Mouse (Mus musculus) c-Kit-positive CD71-negative TER-119-negative erythroid progenitor cells, embryonic 14.5 days (primary cell): ENCODE measurements around the gene Gm10722.
"Not testable (repeated sequence)": the region's sequence is repeated elsewhere in the genome, so short reads cannot be mapped to it uniquely, and the experiment has no call there.

ENCODE experiments used
- DNase-seq: peaks from one replicate; pipeline ENCODE4 v3.0.0-alpha.2; 2013; ENCODE audit warnings: low read depth

The Gm10722 gene

GRCm38 (mm10) chr9:3000445-3000972 is at the start of gene Gm10722:
Gm10722 (plus strand) TSS chr9:3000922.
- peak; percentile 20 for DNase-seq

GRCm38 (mm10) chr9:3001006-3001405 is 284 bp downstream of the Gm10722 start:
- DNase-seq = not testable (repeated sequence)

GRCm38 (mm10) chr9:3001948-3002659 is 1.4 kb downstream of the Gm10722 start:
- DNase-seq = not testable (repeated sequence)

GRCm38 (mm10) chr9:3002794-3003396 is 2.2 kb downstream of the Gm10722 start, which contains the start of gene Gm11168:
Gm11168 (plus strand) TSS chr9:3003346.
- DNase-seq = not testable (repeated sequence)

- not testable (repeated sequence) for DNase-seq
Observed at GRCm38 (mm10) chr9:3006179-3006578, 5.5 kb downstream of the Gm10722 start.

GRCm38 (mm10) chr9:3006636-3007035 is 5.9 kb downstream of the Gm10722 start:
- DNase-seq = not testable (repeated sequence)

- peak; percentile 7 for DNase-seq
Observed at GRCm38 (mm10) chr9:3007272-3007671, 6.5 kb downstream of the Gm10722 start.

- not testable (repeated sequence) for DNase-seq
Observed at GRCm38 (mm10) chr9:3009331-3009730, 8.6 kb downstream of the Gm10722 start.

- DNase-seq = not testable (repeated sequence)
Observed at GRCm38 (mm10) chr9:3012054-3012621, 11.4 kb downstream of the Gm10722 start.

- not testable (repeated sequence) for DNase-seq
Observed at GRCm38 (mm10) chr9:3012733-3013279, 12.1 kb downstream of the Gm10722 start, which contains the start of gene Gm10721. Gm10721 (plus strand) TSS chr9:3013140.

GRCm38 (mm10) chr9:3015354-3015753 is 14.6 kb downstream of the Gm10722 start, which contains the start of gene Gm10720:
Gm10720 (plus strand) TSS chr9:3015654.
- not testable (repeated sequence) for DNase-seq

- DNase-seq = not testable (repeated sequence)
Observed at GRCm38 (mm10) chr9:3015896-3016295, 15.2 kb downstream of the Gm10722 start.

- DNase-seq = not testable (repeated sequence)
Observed at GRCm38 (mm10) chr9:3017108-3017507, 16.4 kb downstream of the Gm10722 start, which contains the start of gene Gm10719. Gm10719 (plus strand) TSS chr9:3017408.

- DNase-seq = not testable (repeated sequence)
Observed at GRCm38 (mm10) chr9:3018944-3019343, 18.2 kb downstream of the Gm10722 start.

GRCm38 (mm10) chr9:3019835-3020727 is 19.4 kb downstream of the Gm10722 start:
- DNase-seq = not testable (repeated sequence)

- DNase-seq = peak; percentile 12
Observed at GRCm38 (mm10) chr9:3022316-3023008, 21.7 kb downstream of the Gm10722 start.

GRCm38 (mm10) chr9:3023312-3023984 is 22.7 kb downstream of the Gm10722 start, which contains the start of gene Gm10718:
Gm10718 (plus strand) TSS chr9:3023547.
- DNase-seq = not testable (repeated sequence)

- DNase-seq = not testable (repeated sequence)
Observed at GRCm38 (mm10) chr9:3023985-3024648, 23.4 kb downstream of the Gm10722 start.

- not testable (repeated sequence) for DNase-seq
Observed at GRCm38 (mm10) chr9:3024912-3025467, 24.3 kb downstream of the Gm10722 start, which contains the start of gene Gm10717. Gm10717 (plus strand) TSS chr9:3025417.
